Mouse (Mus musculus): ENCODE measurements around the gene Scin. TPM values are rescaled to one million over a fixed set of nuclear protein-coding genes. Genes with fewer than 3 reads are reported as not detected.

Scin gene
- total and polyA plus RNA-seq, 3 experiments, result 0.84 to 2.1 (median 1.1) TPM

- Histone ChIP-seq H3K36me3 (ENCODE audit: control insufficient read depth, insufficient read depth, low read length) (no peaks in the 10 kb centered on the region), H3K27me3 (ENCODE audit: control insufficient read depth, insufficient read depth, low read length) (no peaks in the 10 kb centered on the region), H3K9ac (ENCODE audit: low read depth, low read length) (no peak overlapping the region), H3K4me1 (ENCODE audit: control insufficient read depth, insufficient read depth, low read length) (no peaks in the 10 kb centered on the region), H3K4me3 (no peak overlapping the region), H3K79me2 (replicated peaks; ENCODE audit: control insufficient read depth, insufficient read depth, low read length) (no peaks in the 10 kb centered on the region), H3K27ac (no peak overlapping the region)
- no peak for DNase-seq
- 84% methylated on average over 5 of the region's 5 CpGs for WGBS
- intact Hi-C loops (cut with DNase I), result no loop called here
- no peak for TF ChIP-seq EP300 (IDR thresholded peaks at IDR 0.05; ENCODE audit: insufficient read depth, low read depth, low read length)
- TF ChIP-seq CTCF (IDR thresholded peaks at IDR 0.05), result no peak
- TF ChIP-seq POLR2A (IDR thresholded peaks at IDR 0.05; ENCODE audit: insufficient read depth, low read depth, low read length), result no peak
Observed at GRCm38 (mm10) chr12:40116214-40116613, 17.8 kb downstream of the Scin start.

- intact Hi-C loops (cut with DNase I), result no loop called here
- no peak overlapping the region for H3K9ac ChIP-seq (ENCODE audit: low read depth, low read length)
- WGBS, result 67% methylated on average over 4 of the region's 4 CpGs
- H3K36me3 ChIP-seq (ENCODE audit: control insufficient read depth, insufficient read depth, low read length), result no peaks in the 10 kb centered on the region
- DNase-seq, result no peak
- H3K4me3 ChIP-seq, result no peak overlapping the region
- H3K79me2 ChIP-seq (replicated peaks; ENCODE audit: control insufficient read depth, insufficient read depth, low read length), result no peaks in the 10 kb centered on the region
- TF ChIP-seq EP300 (IDR thresholded peaks at IDR 0.05; ENCODE audit: insufficient read depth, low read depth, low read length) (no peak), POLR2A (IDR thresholded peaks at IDR 0.05; ENCODE audit: insufficient read depth, low read depth, low read length) (no peak), CTCF (IDR thresholded peaks at IDR 0.05) (no peak)
- H3K27ac ChIP-seq, result no peak overlapping the region
- no peaks in the 10 kb centered on the region for H3K27me3 ChIP-seq (ENCODE audit: control insufficient read depth, insufficient read depth, low read length)
- no peaks in the 10 kb centered on the region for H3K4me1 ChIP-seq (ENCODE audit: control insufficient read depth, insufficient read depth, low read length)
Observed at GRCm38 (mm10) chr12:40114883-40115282, 19.1 kb downstream of the Scin start.

DNA sequence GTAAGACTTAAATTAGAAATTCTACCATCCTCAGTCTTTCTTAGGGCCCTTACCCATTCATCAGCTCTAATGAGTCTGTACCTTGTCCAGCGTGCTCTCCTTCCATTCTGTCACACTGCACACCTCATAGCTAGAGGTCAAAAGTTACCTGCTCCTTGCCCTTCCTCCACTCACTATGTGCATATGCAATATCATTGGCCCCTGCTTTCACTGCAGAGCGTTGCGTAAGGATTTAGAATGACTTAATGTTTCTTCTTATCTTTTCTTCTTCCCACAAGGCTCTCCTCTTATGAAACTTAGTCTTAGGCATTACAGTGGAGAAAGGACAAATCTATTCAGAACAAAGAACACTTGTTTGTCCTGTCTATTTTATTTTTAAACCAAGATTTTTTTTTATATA lies 20.0 kb downstream of the Scin start:
- Histone ChIP-seq H3K27me3 (ENCODE audit: control insufficient read depth, insufficient read depth, low read length) (no peaks in the 10 kb centered on the region), H3K79me2 (replicated peaks; ENCODE audit: control insufficient read depth, insufficient read depth, low read length) (no peaks in the 10 kb centered on the region), H3K27ac (no peak overlapping the region), H3K4me3 (no peak overlapping the region), H3K36me3 (ENCODE audit: control insufficient read depth, insufficient read depth, low read length) (no peaks in the 10 kb centered on the region), H3K9ac (ENCODE audit: low read depth, low read length) (no peak overlapping the region), H3K4me1 (ENCODE audit: control insufficient read depth, insufficient read depth, low read length) (no peaks in the 10 kb centered on the region)
- WGBS, result 82% methylated on average over 3 of the region's 3 CpGs
- TF ChIP-seq POLR2A (IDR thresholded peaks at IDR 0.05; ENCODE audit: insufficient read depth, low read depth, low read length), result no peak
- TF ChIP-seq CTCF (IDR thresholded peaks at IDR 0.05), result no peak
- no peak for TF ChIP-seq EP300 (IDR thresholded peaks at IDR 0.05; ENCODE audit: insufficient read depth, low read depth, low read length)
- intact Hi-C loops (cut with DNase I), result no loop called here
- DNase-seq, result no peak

DNA sequence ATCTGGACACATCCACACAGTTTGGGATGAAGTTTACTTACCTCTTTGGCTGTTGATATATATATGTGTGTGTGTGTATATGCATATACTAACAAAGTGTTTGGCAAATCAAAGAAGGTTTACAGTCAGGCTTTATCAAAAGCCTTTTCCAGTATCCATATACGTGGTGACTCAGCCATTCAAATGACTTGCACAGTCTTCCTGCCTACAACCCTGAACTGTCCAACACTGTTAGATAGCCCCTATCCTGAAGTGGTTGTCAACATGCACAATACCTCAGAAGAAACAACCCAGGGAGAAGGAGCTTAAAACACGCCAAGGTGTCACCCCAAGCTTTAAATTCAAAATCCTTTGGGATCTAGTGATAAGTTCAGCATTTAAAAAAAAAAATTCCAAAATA lies 20.4 kb downstream of the Scin start:
- Histone ChIP-seq H3K4me3 (no peak overlapping the region), H3K9ac (ENCODE audit: low read depth, low read length) (no peak overlapping the region), H3K4me1 (ENCODE audit: control insufficient read depth, insufficient read depth, low read length) (no peaks in the 10 kb centered on the region), H3K79me2 (replicated peaks; ENCODE audit: control insufficient read depth, insufficient read depth, low read length) (no peaks in the 10 kb centered on the region), H3K27me3 (ENCODE audit: control insufficient read depth, insufficient read depth, low read length) (no peaks in the 10 kb centered on the region), H3K27ac (no peak overlapping the region), H3K36me3 (ENCODE audit: control insufficient read depth, insufficient read depth, low read length) (no peaks in the 10 kb centered on the region)
- intact Hi-C loops (cut with DNase I), result no loop called here
- WGBS, result 60% methylated on average over 2 of the region's 2 CpGs
- no peak for DNase-seq
- TF ChIP-seq CTCF (IDR thresholded peaks at IDR 0.05), result no peak
- no peak for TF ChIP-seq EP300 (IDR thresholded peaks at IDR 0.05; ENCODE audit: insufficient read depth, low read depth, low read length)
- no peak for TF ChIP-seq POLR2A (IDR thresholded peaks at IDR 0.05; ENCODE audit: insufficient read depth, low read depth, low read length)

- Histone ChIP-seq H3K27ac (no peak overlapping the region), H3K4me3 (no peak overlapping the region), H3K9ac (ENCODE audit: low read depth, low read length) (no peak overlapping the region), H3K27me3 (ENCODE audit: control insufficient read depth, insufficient read depth, low read length) (no peaks in the 10 kb centered on the region), H3K79me2 (replicated peaks; ENCODE audit: control insufficient read depth, insufficient read depth, low read length) (no peaks in the 10 kb centered on the region), H3K36me3 (ENCODE audit: control insufficient read depth, insufficient read depth, low read length) (no peaks in the 10 kb centered on the region), H3K4me1 (ENCODE audit: control insufficient read depth, insufficient read depth, low read length) (no peaks in the 10 kb centered on the region)
- intact Hi-C loops (cut with DNase I), result no loop called here
- TF ChIP-seq CTCF (IDR thresholded peaks at IDR 0.05) (no peak), POLR2A (IDR thresholded peaks at IDR 0.05; ENCODE audit: insufficient read depth, low read depth, low read length) (no peak), EP300 (IDR thresholded peaks at IDR 0.05; ENCODE audit: insufficient read depth, low read depth, low read length) (no peak)
- DNase-seq, result no peak
- 76% methylated on average over 1 of the region's 1 CpGs for WGBS
Observed at GRCm38 (mm10) chr12:40109227-40109626, 24.8 kb downstream of the Scin start.

DNA sequence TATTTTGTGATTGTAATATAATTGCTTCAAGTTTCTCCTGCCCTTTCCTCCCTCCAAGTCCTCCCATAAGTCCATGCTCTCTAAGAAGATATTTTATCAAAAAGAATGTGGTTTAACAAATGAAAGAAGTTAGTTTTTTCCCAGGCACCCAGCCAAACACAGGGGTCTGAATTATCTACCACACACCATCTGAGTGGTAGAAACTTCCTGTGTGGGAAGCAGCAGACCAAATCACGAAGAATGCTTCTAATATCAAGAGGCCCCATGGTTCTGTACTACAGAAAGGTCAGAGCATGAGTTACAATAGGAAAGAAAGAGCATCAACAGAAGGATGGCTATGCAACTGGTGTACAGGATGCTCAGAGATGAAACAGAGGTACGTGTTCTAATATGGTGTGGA lies 25.9 kb downstream of the Scin start:
- no peak overlapping the region for H3K4me3 ChIP-seq
- H3K36me3 ChIP-seq (ENCODE audit: control insufficient read depth, insufficient read depth, low read length), result no peaks in the 10 kb centered on the region
- no peak for DNase-seq
- H3K27me3 ChIP-seq (ENCODE audit: control insufficient read depth, insufficient read depth, low read length), result no peaks in the 10 kb centered on the region
- no peak overlapping the region for H3K9ac ChIP-seq (ENCODE audit: low read depth, low read length)
- intact Hi-C loops (cut with DNase I), result no loop called here
- no peaks in the 10 kb centered on the region for H3K4me1 ChIP-seq (ENCODE audit: control insufficient read depth, insufficient read depth, low read length)
- TF ChIP-seq EP300 (IDR thresholded peaks at IDR 0.05; ENCODE audit: insufficient read depth, low read depth, low read length), result no peak
- no peak for TF ChIP-seq POLR2A (IDR thresholded peaks at IDR 0.05; ENCODE audit: insufficient read depth, low read depth, low read length)
- no peak for TF ChIP-seq CTCF (IDR thresholded peaks at IDR 0.05)
- 38% methylated on average over 2 of the region's 2 CpGs for WGBS
- H3K79me2 ChIP-seq (replicated peaks; ENCODE audit: control insufficient read depth, insufficient read depth, low read length), result no peaks in the 10 kb centered on the region
- H3K27ac ChIP-seq, result no peak overlapping the region

All from heart, adult 2 months (tissue).